Mouse (Mus musculus) mouse trophoblast stem cell (cell line): ENCODE data around the gene Gdf15.

Source experiments
- in situ Hi-C, 2 experiments: fragments of 300-500 bp; cut with MseI, MboI; formaldehyde crosslinking; loops; 2 replicates in 1 of 2; 3 replicates in 1 of 2; pipeline ENCODE4 v1.15.1; 2025

Gdf15 gene

DNA sequence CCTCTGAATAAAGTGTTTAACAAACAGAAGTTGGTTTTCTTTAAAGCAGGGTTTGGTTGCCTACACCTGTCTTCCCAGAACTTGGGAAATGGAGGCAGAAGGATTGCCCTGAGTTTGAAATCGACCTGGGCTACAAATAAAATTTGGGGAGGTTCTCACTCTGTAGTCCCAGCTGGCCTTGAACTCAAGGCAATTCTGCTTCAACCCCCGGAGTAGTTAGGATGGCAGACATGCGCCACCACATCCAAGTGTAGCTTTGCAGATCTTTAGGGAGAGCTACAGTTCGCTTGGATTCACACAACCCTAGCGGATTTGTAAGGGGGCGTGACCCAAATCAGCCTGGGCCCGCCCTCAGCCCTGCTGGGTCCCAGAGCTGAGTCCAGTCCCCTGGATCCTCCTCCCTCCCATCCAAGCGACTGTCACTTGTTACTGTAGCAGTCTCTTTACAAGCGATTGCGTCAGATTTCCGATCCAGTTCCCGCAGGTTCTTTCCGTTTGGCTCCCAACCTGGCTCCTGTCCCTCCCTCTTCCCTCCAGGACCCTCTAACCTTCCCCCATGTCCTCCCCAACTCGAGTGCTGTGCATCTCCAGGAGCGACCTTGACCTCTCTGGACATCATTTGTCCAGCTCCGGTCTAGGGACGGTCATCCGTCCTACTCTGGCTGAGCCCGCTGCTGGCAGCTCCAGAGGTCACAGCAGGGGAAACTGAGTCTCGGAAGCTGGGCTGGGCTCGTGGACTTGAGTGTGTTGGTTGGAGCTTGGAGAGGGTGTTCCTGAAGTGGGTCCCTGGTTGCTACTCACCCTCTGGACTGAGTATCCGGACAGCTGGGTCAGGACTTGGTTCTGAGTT lies 1.5 kb downstream of the Gdf15 start:
- in situ Hi-C loops: no loop called here

- in situ Hi-C loops: no loop called here
These were observed 2.4 kb downstream of the Gdf15 start for GRCm38 (mm10) chr8:70629574-70630531.

- in situ Hi-C loops: no loop called here
These were observed 3.2 kb downstream of the Gdf15 start for GRCm38 (mm10) chr8:70628986-70629490.

DNA sequence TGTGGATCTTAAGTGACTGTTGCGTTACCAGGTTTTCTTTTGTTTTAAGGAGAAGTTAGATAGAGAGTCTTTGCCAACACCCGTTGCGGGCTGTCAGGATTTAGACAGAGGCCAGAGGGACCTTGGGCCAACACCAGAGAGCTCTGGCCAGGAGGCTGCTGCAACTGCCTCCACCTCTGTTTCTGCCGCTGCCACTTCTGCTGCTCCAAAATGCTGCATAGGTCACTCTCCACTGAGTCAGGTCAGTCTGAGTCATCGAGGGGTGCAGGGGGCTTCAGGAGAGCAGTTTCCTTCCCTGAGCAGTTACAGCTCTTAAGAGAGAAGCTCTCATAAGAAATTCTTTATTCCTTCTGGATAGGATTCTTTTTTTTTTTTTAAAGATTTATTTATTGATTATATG lies 5.2 kb downstream of the Gdf15 start:
- in situ Hi-C loops: no loop called here

- in situ Hi-C loops: no loop called here
These were observed 7.2 kb downstream of the Gdf15 start for GRCm38 (mm10) chr8:70625104-70625503.

GRCm38 (mm10) chr8:70622220-70622619 lies 10.0 kb downstream of the Gdf15 start:
- in situ Hi-C loops: loop anchor here in 1 of 2 experiments (5.0 kb wide), 1 partner anchor 35 kb away; no protein-coding TSS in a partner anchor

DNA sequence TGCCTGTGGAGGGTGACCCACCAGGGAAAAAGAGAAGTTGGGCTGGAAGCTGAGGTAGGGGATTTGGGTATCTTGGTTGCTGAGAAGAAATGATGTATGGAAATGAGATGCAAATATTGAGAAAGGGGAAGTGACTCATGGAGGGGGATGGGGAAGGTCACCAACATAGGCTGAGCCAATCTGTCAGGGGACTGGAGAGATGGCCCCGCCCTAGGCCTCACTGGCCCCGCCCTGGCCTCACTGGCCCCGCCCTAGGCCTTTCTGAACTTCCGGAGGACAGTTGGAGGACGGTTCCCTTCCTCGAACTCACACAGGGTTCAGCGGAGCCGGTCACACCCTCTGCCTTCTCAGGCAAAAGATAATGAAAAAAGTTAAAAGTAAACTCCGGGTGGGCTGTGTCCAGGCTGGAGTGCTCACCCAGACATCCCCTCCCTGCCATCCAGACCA lies 13.3 kb downstream of the Gdf15 start:
- in situ Hi-C loops: no loop called here

- in situ Hi-C loops: no loop called here
These were observed 14.3 kb downstream of the Gdf15 start for GRCm38 (mm10) chr8:70617985-70618384.

DNA sequence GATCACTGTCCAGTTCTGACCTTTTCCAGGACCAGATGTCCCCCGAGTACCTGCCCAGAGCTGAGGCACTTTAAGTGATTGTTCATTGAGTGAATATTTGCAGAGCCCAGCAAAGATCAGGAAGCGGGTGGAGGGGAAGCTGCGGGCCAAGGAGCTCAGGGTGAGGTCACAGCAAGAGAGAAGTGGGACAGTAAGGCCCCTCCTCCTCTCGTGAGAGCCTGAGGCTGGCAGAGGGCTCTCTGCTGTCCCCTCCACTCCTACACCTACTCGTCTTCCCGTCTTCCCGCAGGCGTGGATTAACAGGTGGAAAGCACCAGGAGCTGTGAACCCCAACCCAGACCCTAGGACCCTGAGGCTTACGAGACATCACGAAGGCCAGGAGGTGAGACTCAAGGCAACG lies 15.6 kb downstream of the Gdf15 start:
- in situ Hi-C loops: no loop called here

- in situ Hi-C loops: no loop called here
These were observed 16.4 kb downstream of the Gdf15 start, which contains the start of gene Lrrc25 for GRCm38 (mm10) chr8:70615894-70616293. Lrrc25 (plus strand) TSS chr8:70616155.

DNA sequence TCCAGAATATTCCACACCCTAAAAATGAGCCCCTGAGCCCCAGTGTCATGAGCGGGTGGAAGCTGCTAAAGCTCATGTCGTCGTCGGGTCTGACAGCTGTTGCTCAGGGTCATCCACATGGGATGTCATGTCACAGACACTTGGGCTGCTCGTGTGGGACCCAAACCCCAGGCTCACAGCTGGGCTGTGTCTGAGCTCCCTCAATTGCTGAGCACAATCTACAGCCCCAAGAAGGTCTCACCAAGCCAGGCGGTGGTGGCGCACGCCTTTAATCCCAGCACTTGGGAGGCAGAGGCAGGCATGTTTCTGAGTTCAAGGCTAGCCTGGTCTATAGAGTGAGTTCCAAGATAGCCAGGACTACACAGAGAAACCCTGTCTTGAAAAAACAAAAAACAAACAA lies 17.0 kb downstream of the Gdf15 start:
- in situ Hi-C loops: no loop called here

- in situ Hi-C loops: loop anchor here in 1 of 2 experiments (5.0 kb wide), 1 partner anchor 38 kb away; no protein-coding TSS in a partner anchor
These were observed 17.8 kb downstream of the Gdf15 start for GRCm38 (mm10) chr8:70614469-70614868.

DNA sequence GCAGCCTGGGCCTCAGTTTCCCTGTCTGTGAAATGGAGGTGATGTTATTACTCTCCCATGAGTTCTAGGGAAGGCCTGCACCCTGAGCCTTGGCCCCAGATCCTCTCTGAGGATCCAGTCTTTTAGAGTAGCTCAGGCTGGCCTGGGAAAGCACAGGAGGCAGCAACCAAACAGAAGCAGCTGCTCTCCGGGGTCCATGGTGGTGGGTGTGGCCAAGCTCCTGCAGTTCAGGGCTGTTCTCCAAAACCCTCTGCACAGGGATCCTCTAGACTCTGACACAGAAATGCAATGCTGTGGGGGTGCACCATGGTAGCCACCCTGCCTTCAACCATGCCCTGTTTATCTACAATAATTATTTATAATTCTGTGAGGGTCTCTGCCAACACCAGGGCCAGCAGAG lies 18.5 kb downstream of the Gdf15 start:
- in situ Hi-C loops: loop anchor here in 1 of 2 experiments (5.0 kb wide), 1 partner anchor 39 kb away; no protein-coding TSS in a partner anchor

GRCm38 (mm10) chr8:70611849-70612248 lies 20.4 kb downstream of the Gdf15 start:
- in situ Hi-C loops: loop anchor here in 1 of 2 experiments (5.0 kb wide), 1 partner anchor 40 kb away; no protein-coding TSS in a partner anchor

DNA sequence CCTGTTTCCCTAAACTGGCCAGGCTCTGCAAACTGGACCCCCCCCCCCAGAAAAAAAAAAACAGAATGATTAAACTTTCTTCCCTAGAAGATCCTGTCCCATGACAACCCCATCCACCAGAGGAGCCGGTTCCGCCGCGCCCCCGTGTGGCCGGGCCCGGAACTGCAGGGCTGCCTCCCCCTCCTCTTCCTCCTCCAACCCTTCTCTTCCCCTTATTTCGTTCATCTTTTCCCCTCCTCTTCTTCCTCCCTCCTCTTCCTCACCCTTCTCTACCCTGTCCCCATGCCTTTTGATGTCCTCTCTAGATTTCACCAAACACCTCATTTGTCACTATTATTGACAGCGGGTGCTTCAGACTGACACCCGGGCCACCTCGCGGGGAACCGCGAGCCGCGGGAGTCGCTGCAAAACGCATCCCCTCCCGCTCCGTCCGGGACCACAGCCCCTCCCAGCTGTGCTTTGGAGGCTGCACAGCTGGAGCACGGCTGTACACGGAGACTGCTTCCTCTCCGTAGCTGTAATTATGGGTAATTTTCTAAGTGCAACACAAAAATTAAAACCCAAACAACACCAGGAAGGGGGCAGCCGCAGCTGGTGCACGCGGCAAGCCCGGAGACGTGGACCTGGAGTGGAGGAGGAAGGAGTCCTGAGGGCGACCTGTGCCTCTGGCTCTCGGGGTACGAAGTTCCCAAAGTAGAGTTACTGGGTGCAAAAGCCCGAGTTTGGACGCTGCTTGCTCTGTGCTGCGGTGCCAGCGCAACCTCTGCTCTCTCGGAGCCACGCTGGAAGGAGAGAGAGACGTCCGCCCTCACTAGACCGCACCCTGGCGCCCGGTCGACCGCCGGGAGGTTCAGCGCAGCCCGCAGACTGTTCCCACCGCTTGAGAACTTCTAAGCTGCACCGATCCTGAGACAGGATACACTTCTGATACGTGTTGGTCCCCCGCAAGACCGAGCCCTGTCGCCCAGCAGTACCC lies 21.2 kb downstream of the Gdf15 start:
- in situ Hi-C loops: loop anchor here in 1 of 2 experiments (5.0 kb wide), 1 partner anchor 41 kb away; no protein-coding TSS in a partner anchor

- in situ Hi-C loops: loop anchor here in 1 of 2 experiments (5.0 kb wide), 1 partner anchor 42 kb away; no protein-coding TSS in a partner anchor
These were observed 22.1 kb downstream of the Gdf15 start for GRCm38 (mm10) chr8:70609849-70610795.

- in situ Hi-C loops: no loop called here
These were observed 22.8 kb downstream of the Gdf15 start for GRCm38 (mm10) chr8:70609368-70609848.

DNA sequence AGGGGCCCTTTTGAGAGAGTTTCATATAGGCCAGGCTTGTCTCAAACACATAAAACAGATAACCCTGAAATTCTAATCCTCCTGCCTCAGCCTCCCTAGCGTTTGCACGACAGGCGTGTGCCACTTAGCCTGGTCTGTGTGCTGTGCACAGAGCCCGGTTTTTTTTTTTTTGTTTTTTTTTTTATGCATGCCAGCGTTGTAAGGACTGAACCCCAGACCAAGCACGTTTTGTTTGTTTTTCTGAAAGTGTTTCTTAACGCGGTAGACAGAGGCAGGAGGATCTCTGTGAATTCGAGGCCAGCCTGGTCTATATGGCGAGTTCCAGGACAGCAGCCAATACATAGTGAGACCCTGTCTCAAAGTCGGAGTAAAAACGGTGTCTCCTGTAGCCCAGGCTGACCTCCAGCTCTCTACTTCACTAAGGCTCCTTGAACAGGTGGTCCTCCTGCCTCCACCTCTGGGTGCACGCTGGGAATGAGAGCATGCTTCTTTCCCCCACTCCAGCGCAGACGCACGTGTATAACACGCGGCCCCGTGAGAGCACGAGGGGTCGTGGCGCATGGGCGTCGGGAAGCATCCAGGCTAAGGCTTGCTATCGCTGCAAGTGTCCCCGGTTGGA lies 23.4 kb downstream of the Gdf15 start, which contains the start of gene Ssbp4:
Gene Ssbp4 (minus strand): TSS at position 124 of the 619 bp plus-strand sequence.
- in situ Hi-C loops: no loop called here
